Mouse (Mus musculus) thymus, postnatal 0 days (tissue): ENCODE results near the gene Dglucy. TPM values are rescaled to one million over a fixed set of nuclear protein-coding genes. Genes with fewer than 3 reads are reported as not detected.

ENCODE experiments used
- DNase-seq: peaks from one replicate; pipeline ENCODE4 v3.0.0-alpha.2; 2015; ENCODE audit warnings: low spot score
- polyA plus RNA-seq: library from polyadenylated mRNA; unstranded; fragments of >200 nt; fragmentation: Nextera tagmentation; extraction: Ambion mirVana; gene quantifications from 2 replicates; pipeline ENCODE4 v1.2.1, GENCODE M21; 2015

Gene Dglucy
- polyA plus RNA-seq, result 1.9 and 2.2 TPM in 2 replicates

- peak; percentile 42 for DNase-seq
Observed at GRCm38 (mm10) chr12:100778934-100779865, at the start of gene Dglucy. Dglucy (plus strand) TSS chr12:100779057.

DNA sequence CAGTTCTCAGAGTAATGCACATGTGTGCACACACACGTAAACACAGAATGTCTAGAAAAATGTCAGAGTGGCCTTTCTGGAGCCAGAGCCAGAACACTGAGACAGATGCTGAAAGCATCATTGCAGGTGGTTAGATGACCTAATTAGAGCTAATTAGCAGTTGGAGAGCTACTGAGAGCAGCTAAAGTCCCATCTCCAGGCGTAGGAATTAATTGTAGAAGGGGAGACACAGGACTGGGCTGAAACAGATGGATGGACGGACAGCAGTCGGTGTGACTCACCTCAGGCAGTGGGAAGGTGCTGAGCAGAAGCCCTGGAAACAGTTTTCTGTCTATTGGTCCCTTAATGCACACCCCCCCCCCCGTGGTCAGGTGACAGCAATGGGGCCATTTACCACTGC lies 43.7 kb upstream of the Dglucy start:
- no peak for DNase-seq

- DNase-seq, result no peak
Observed at GRCm38 (mm10) chr12:100735581-100735980, 43.3 kb upstream of the Dglucy start.

- DNase-seq, result no peak
Observed at GRCm38 (mm10) chr12:100738498-100738897, 40.4 kb upstream of the Dglucy start.

DNA sequence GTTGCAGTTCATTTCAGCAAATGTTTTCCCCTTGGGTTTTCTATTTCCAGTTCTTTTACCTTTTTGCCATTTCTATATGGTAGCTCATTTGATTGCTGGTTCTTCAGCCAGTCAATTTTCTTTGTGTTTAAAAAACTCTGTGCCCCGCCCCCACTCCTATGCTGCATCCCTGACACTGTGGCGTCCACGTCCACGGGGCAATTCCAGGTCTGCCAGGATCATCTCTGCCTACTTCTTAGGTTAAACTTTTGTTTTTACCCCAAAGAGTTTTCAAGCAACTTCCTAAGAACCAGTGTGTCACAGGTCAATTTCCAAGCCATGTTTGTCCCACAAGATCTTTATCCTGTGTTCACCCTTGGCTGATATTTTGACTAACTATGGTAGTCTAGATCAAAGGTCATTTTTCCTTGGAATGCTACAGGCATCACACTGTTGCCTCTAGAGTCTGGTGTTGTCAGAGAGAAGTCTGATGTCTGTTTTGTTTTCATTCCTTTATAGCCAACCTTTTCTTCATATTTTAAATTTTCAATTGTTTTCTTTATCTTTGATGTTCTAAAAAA lies 39.8 kb upstream of the Dglucy start:
- no peak for DNase-seq

GRCm38 (mm10) chr12:100740313-100740712 lies 38.5 kb upstream of the Dglucy start:
- no peak for DNase-seq

GRCm38 (mm10) chr12:100742468-100742867 lies 36.4 kb upstream of the Dglucy start:
- no peak for DNase-seq

DNA sequence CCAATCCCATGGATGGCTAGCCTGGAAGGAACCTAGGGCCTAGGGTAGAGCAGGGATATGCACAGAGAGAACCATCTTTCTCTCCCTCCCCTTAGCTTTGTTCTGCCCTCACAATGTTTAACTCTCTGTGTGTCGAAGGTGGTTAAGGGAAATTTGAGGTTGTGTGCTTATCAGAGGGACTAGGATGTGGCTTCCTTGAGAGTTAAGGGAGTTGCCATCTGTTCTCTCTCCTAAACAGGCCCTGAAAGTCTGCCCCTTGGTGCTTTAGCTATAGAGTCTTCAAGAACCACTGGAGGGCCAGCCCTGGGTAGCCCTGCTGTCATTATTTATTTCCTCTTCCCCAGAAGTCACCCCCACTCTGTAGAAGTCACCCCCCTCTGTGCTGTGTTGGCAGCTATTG lies 25.9 kb upstream of the Dglucy start:
- DNase-seq, result no peak

GRCm38 (mm10) chr12:100753716-100754115 lies 25.1 kb upstream of the Dglucy start:
- no peak for DNase-seq

- DNase-seq, result no peak
Observed at GRCm38 (mm10) chr12:100757427-100757826, 21.4 kb upstream of the Dglucy start.

- DNase-seq, result no peak
Observed at GRCm38 (mm10) chr12:100762663-100763425, 16.0 kb upstream of the Dglucy start.

DNA sequence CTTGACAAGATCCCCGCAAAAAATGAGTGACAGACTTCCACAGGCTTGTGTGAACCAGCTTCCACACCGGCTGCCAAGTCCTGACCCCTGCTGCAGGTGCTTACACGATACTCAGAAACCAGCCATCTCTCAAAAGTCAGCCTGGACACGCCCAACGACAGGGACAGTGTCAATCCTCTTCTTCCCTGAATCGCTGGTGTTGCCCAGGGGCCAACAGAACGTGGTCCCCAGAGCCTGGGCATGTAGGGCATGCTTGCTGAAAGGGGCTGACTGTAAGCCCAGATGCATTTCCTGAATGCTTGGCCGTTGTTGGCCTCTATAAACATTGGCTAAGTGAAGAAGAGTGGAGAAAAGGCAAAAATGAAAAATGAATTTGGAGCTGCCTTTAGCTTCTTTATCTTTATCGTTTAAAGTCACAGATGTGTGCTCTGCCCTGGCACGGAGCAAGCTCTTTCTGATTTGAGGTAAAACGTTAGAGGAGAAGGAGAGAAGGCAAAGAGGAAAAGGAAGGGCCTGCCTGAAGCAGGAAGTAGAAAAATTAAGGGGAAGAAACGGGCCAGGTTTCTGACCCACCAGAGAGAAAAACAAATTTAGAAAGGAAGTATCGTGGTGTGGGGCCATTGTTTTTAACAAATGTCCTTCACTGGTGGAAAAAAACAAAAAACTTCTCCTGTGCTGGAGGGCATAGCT lies 14.4 kb upstream of the Dglucy start:
- DNase-seq, result peak; percentile 31

- no peak for DNase-seq
Observed at GRCm38 (mm10) chr12:100769871-100770270, 9.0 kb upstream of the Dglucy start.

GRCm38 (mm10) chr12:100770765-100771164 lies 8.1 kb upstream of the Dglucy start:
- no peak for DNase-seq

DNA sequence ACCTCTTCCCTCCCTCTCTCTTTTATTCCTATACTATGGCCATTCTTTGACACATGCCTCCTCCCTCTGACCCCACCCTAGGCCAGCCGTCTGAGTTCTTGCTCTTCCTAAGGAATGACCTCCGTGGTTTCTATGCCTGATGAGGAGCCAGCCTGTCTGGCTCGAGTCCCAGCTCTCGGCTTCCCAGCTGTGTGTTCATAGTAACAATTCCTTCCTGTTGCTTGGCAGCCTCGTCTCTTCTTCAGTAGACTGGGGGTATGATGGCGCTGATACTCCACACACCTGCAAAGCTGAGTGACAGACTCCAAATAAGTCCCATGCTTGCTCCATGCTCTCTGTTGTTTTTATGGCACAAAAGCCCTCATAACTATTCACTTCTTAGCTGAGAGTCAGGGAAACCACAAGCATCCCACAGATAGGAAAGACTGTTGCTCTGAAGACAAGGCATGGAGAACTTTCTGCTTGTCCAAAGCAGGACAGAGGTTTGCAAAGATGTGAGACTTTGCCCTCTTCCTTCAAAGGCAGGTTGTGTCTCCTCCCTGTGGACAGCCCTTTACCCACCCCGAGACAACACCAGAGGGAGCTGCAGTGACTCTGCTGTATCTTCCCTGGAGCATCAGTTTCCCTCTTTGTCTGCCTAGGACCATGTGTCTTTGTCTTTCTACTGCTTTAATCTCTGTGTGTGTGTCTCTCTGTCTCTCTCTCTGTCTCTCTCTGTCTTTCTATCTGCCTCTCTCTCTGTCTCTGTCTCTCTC lies 6.5 kb upstream of the Dglucy start:
- peak; percentile 32 for DNase-seq

DNA sequence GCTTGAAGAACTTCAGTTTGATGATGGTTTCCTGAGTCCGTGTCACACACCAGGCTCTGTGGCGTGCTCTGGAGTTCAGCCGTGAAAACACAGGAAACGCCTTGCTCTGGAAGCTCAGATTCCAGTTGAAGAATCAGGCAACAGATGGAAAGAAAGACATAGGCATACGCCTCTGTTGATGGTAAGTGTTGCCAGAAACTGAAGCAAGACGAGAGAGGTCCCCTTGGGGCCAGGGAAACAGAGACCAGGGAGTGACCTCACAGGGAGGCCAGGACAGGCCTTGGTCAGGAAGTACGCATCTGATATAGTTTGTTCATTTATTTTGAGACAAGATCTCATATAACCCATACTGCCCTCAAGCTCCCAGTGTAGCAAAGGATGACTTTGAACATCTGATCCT lies 4.1 kb upstream of the Dglucy start:
- DNase-seq, result no peak

GRCm38 (mm10) chr12:100775291-100775690 lies 3.6 kb upstream of the Dglucy start:
- no peak for DNase-seq

GRCm38 (mm10) chr12:100775911-100776581 lies 2.8 kb upstream of the Dglucy start:
- DNase-seq, result no peak

DNA sequence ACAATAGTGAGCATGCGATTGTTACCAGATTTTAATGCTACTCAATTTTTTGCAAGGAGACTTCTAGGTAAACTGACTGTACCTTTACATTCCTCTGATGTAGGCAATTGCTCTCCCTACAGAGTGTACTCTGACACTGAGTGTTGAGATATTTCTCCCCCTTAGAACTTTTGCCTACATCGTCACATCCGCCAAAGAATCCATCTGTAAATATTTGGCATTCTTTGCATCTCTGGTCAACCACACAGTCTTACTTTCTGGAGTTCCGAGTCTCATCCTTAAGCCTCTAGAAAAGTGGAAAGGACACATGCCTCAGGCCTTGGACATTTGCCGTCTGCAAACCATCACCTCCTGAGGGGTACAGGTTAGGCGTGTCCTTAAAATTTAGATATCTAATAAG lies 1.9 kb upstream of the Dglucy start:
- no peak for DNase-seq
